Mouse (Mus musculus) splenic B cell, adult 2 months (primary cell): Measurements from ENCODE around the gene Mrps27.
"Not testable (repeated sequence)": the region's sequence is repeated elsewhere in the genome, so short reads cannot be mapped to it uniquely, and the experiment has no call there.

Experiments used
- DNase-seq: peaks from one replicate; pipeline ENCODE4 v3.0.0-alpha.2; 2011; ENCODE audit warnings: low read depth, low spot score
- H3K27me3 ChIP-seq: 2 replicates; pipeline ENCODE4 v1.6.1; 2012; ENCODE audit warnings: mild to moderate bottlenecking, low read length, moderate library complexity, mixed read lengths; ENCODE audit not compliant: control insufficient read depth, poor library complexity, insufficient read depth, severe bottlenecking
- H3K36me3 ChIP-seq: 2 replicates; pipeline ENCODE4 v1.6.1; 2012; ENCODE audit warnings: mild to moderate bottlenecking, low read length, moderate library complexity, mixed read lengths; ENCODE audit not compliant: control insufficient read depth, poor library complexity, insufficient read depth, severe bottlenecking

Gene Mrps27

GRCm38 (mm10) chr13:99344599-99345575 lies at the start of gene Mrps27, which contains the start of gene Ptcd2:
TSS of gene Mrps27 (plus strand) at chr13:99344786.
TSS of gene Ptcd2 (minus strand) at chr13:99344705.
- DNase-seq = peak; percentile 96
- H3K27me3 ChIP-seq = no peaks in the 10 kb centered on the region
- H3K36me3 ChIP-seq = peaks cover 2% of the 10 kb centered on the region

- Histone ChIP-seq H3K27me3 (no peaks in the 10 kb centered on the region), H3K36me3 (no peaks in the 10 kb centered on the region)
- no peak for DNase-seq
These were observed 44.7 kb upstream of the Mrps27 start for GRCm38 (mm10) chr13:99299921-99300320.

GRCm38 (mm10) chr13:99303846-99304245 lies 40.7 kb upstream of the Mrps27 start:
- DNase-seq = no peak
- no peaks in the 10 kb centered on the region for H3K36me3 ChIP-seq
- no peaks in the 10 kb centered on the region for H3K27me3 ChIP-seq

- no peaks in the 10 kb centered on the region for H3K36me3 ChIP-seq
- H3K27me3 ChIP-seq = no peaks in the 10 kb centered on the region
- no peak for DNase-seq
These were observed 40.2 kb upstream of the Mrps27 start for GRCm38 (mm10) chr13:99304365-99304764.

- Histone ChIP-seq H3K27me3 (no peaks in the 10 kb centered on the region), H3K36me3 (no peaks in the 10 kb centered on the region)
- no peak for DNase-seq
These were observed 39.4 kb upstream of the Mrps27 start for GRCm38 (mm10) chr13:99305186-99305585.

- no peaks in the 10 kb centered on the region for H3K27me3 ChIP-seq
- DNase-seq = no peak
- H3K36me3 ChIP-seq = no peaks in the 10 kb centered on the region
These were observed 38.4 kb upstream of the Mrps27 start for GRCm38 (mm10) chr13:99306164-99306563.

- no peaks in the 10 kb centered on the region for H3K36me3 ChIP-seq
- H3K27me3 ChIP-seq = no peaks in the 10 kb centered on the region
- no peak for DNase-seq
These were observed 36.6 kb upstream of the Mrps27 start for GRCm38 (mm10) chr13:99307930-99308359.

- Histone ChIP-seq H3K36me3 (no peaks in the 10 kb centered on the region), H3K27me3 (no peaks in the 10 kb centered on the region)
- no peak for DNase-seq
These were observed 36.2 kb upstream of the Mrps27 start for GRCm38 (mm10) chr13:99308393-99308792.

- H3K36me3 ChIP-seq = no peaks in the 10 kb centered on the region
- H3K27me3 ChIP-seq = no peaks in the 10 kb centered on the region
- no peak for DNase-seq
These were observed 30.5 kb upstream of the Mrps27 start for GRCm38 (mm10) chr13:99314098-99314497.

GRCm38 (mm10) chr13:99314657-99315181 lies 29.9 kb upstream of the Mrps27 start:
- Histone ChIP-seq H3K27me3 (no peaks in the 10 kb centered on the region), H3K36me3 (no peaks in the 10 kb centered on the region)
- DNase-seq = no peak

- no peaks in the 10 kb centered on the region for H3K27me3 ChIP-seq
- DNase-seq = no peak
- 0 out of 2 replicates have a peak, but pooled peaks cover 2% of the 10 kb centered on the region for H3K36me3 ChIP-seq
These were observed 28.2 kb upstream of the Mrps27 start for GRCm38 (mm10) chr13:99316366-99316765.

GRCm38 (mm10) chr13:99317058-99317457 lies 27.5 kb upstream of the Mrps27 start:
- Histone ChIP-seq H3K36me3 (0 out of 2 replicates have a peak, but pooled peaks cover 2% of the 10 kb centered on the region), H3K27me3 (no peaks in the 10 kb centered on the region)
- no peak for DNase-seq

GRCm38 (mm10) chr13:99320453-99320852 lies 24.1 kb upstream of the Mrps27 start:
- H3K27me3 ChIP-seq = no peaks in the 10 kb centered on the region
- H3K36me3 ChIP-seq = peaks cover 12% of the 10 kb centered on the region; the same call in 1 of the 2 replicates
- no peak for DNase-seq

GRCm38 (mm10) chr13:99322915-99323314 lies 21.7 kb upstream of the Mrps27 start:
- not testable (repeated sequence) for DNase-seq, H3K27me3 ChIP-seq
- peaks cover 21% of the 10 kb centered on the region; the same call in 1 of the 2 replicates for H3K36me3 ChIP-seq
